Mouse (Mus musculus) kidney, adult 18-20 months (tissue): ENCODE data around the gene Nav2.

Source experiments
- DNase-seq: peaks from one replicate; pipeline ENCODE4 v3.0.0; 2021

Gene Nav2

DNA sequence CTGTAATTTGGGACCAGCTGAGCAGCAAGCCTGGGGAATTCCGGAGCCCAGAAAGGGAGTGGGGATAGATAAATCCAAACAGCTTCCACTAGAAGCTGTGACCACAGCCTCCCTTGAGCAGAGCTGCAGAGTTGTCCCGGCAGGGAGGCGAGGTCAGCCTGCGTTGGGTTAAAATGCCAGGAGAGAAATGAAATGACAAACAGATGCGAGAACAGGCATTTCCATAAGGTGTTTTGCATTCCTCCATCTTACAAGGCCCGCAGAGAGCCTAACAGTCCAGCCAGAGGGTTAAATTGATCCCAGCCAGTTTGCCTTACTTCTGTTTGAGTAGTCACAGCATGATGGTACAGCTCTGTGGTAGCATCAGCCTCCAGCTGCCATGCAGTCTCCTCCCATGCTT, 309.3 kb downstream of the Nav2 start:
- no peak for DNase-seq

DNA sequence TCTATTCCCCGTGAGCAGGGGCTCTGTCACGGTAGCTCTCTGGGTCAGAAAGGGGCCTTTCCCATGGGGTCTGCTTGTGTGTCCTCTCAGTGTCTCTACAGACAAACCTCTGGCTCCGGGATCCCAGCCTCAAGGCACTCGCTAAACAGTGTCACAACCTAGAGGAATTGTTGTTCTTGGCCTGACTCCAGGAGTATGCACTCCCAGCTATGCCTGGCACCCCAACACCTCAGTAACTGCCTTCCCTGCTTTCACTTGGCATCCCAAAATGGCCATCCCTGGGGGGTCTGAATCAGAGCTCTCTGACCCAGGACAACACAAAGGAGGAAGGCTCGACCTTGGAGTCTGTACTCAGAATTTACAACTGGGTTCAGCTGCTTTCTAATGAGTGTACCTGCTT, 317.2 kb downstream of the Nav2 start:
- DNase-seq, result no peak

DNA sequence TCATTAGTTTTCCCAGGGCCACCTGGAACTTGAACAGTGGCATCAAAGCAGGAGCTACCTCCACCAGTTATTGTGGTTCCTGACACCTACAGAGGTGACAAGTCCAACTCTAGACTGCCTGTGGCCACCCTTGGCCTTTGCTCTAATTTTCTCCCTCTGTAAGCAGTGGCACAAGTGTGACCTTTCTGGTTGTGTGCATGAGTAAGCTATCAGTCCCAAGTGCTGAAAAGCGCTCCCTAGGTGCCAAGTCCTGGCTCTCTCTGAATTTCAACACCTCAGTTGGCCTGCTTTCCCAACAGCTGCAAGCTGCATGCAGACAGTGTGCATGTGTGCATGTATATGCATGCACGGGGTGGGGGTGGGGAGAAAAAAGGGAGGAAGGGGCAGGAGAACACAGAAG, 324.5 kb downstream of the Nav2 start:
- no peak for DNase-seq

DNA sequence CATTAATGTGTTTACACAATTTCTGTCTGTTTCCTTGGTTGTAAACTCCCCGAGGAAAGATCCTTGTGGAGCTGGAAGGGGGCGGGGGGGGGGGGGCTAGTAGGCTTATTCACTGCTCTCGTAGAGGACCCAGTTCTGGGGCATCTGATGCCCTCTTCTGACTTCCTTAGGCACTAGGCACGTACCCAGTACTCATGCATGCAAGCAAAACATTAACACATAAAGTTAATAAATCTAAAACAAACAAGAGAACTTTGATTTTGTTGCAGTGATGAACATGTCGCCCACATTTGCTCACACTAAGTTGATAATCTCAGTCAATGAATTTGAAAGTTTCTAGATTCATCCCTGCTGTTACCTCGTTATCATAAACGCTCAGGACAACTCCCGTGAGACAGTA, 325.8 kb downstream of the Nav2 start:
- no peak for DNase-seq

DNA sequence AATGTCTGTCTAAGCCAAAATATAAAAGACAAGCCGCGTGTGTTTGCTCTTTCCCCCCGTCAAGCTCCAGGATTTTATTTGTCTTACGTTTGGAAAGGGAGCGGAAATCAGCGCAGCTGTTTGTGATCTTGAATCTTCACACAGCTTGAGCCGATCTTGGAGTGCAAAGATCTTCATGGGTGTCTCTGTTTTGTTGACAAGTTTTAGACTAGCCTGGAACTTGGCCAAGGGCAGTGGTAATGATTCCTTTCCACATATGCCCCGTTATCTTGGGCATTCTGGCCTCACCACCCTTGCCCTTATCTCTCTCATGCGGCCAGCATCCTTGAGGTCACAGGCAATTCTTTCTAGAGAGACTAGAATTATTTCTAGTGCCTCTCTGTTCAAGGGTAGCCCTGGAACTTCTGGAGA, 326.8 kb downstream of the Nav2 start:
- no peak for DNase-seq

DNA sequence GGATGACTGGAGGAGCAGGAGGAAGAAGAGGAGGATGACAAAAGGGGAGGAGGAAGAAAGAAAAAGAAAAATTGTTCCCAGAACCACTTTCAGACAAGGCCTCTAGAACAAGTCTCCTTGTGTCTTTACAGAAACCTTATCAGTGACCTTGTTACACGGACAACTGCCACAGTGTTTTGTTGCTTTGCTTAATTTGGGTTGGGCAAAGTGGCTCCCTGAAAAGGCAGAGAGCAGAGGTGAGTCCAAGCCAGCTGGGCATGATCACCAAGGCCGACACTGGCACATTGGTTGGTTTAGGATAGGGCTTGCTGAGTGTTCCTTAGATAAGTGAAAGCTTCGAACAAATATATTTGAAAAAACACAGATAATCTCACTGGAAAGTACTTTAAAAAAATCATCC, 327.3 kb downstream of the Nav2 start:
- no peak for DNase-seq

DNA sequence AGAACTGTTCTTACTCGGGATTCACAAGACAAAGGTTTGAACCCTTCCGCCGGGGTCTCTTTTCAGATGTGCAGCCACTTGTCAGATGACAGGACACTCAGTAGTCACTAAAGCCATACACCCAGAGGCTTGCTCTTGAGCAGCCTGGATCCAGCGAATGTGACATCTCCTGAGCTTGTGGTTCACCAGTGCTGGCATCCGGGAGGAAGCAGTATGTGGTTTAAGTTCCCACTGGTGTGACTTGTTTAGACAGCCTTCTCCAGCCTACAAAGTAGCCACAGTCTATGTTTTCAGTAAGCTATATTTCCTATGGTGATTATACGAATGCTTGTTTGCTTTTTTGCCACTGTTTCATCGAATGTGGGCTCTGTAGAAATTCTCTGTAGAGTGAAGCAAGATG, 331.9 kb downstream of the Nav2 start:
- no peak for DNase-seq

DNA sequence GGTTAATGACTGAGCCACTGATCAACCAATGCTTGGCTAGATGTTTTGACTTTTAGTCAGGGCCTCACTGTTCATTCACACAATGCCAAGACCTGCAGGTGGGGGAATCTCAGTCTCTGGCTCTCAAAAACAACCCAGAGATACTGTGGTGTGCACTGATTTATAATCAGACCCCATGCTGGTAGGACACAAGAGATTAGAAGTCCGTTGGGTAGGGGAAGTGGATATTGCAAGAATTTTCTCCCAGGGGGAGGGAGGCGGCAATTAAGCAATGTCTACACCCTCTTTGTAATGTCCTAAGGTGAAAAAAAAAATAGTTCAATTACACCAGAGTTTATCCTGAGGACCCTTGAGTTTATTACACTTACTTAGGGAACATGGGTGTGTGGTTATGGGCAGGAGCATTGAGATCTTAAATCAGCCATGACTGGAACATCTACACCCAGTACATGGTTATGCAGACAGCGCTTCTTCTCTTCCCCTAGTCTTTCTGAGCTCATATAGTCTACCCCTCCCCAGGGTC, 332.8 kb downstream of the Nav2 start:
- DNase-seq, result no peak

DNA sequence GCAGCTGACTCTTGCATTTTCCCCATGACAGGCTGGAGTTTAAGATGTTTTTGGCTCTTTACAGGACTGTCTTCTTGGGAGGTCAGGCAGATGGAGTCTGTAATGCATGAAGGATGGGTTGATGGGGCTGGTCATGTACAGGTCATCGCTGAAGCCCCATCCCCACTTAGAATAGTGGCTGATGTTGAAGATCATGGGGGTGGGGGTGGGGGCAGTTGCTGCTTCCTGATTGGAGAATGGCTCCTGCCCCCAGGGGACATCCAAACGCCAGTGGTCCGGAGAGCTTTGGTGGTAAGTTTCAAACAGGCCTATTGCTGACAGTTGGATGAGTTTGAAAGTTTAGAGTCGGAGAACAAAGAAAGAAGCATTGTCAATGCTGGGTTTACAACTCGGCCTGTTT, 333.7 kb downstream of the Nav2 start:
- no peak for DNase-seq

DNA sequence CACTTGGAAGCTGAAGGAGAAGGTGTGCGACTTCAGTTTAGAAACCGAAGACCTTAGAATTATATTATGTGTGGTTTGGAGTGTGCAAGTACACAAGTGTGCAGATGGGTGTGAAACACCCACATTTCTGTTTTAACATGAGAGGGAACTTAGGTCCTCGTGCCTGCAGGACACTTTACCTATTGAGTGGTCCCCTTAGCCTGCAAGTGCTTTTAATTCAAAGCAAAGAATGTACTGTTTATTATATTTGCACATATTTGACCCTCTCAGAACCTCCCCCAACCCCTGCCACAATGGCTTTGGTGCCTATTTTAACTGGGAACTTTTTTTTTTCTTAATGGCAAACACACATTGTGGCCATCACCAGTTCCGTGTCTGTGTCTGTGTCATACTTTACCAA, 334.6 kb downstream of the Nav2 start:
- no peak for DNase-seq

DNA sequence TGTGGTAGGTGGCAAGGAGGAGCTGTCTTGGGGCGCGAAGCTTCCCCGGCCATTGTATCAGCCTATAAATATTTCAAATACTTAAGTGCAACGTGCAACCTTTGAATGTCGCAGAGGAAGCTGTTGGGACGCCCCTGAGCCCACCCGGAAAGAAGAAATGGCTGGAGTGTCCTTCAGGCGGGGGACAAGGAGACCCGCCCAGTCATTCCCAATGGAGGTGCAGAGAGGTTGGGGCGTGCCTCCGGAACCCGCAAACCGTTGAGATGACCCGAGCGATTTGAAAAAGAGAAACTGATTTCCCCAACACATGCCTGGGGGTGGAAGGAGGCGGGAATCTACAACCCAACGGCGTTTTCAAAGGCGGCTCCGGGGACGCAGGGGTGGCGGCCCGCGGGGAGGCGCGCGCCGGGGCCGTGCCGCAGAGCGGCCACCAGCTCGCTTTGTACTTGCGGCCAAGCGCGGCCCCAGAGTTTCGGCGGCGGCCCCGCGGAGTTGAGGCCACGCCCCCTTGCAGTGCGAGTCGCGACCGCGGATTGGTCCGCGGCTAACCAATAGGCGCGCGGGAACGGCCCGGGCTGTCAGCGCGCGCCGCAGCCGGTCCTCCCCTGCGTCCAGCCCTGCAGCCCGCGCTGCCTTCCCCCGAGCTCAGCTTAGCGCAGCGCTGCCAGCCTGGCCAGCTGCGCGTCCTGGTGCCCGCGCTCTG, 337.2 kb downstream of the Nav2 start:
- DNase-seq, result peak; percentile 91

DNA sequence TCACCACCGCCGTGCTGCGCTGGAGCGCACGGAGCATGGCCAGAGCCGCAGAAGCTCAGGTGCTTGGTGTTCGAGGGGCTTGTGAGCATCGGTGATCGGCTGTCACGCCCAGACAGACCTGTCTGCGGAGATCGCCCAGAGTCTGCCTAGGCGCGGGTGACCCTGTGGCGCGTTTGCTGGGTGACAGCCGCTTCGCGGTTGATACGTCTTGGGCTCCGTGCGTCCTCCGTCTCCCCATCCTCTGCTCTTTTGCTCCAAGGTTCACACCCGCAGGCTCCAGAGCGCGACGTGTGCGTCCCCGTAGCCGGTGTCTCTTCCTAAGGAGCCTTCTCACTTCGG, 337.7 kb downstream of the Nav2 start:
- no peak for DNase-seq

DNA sequence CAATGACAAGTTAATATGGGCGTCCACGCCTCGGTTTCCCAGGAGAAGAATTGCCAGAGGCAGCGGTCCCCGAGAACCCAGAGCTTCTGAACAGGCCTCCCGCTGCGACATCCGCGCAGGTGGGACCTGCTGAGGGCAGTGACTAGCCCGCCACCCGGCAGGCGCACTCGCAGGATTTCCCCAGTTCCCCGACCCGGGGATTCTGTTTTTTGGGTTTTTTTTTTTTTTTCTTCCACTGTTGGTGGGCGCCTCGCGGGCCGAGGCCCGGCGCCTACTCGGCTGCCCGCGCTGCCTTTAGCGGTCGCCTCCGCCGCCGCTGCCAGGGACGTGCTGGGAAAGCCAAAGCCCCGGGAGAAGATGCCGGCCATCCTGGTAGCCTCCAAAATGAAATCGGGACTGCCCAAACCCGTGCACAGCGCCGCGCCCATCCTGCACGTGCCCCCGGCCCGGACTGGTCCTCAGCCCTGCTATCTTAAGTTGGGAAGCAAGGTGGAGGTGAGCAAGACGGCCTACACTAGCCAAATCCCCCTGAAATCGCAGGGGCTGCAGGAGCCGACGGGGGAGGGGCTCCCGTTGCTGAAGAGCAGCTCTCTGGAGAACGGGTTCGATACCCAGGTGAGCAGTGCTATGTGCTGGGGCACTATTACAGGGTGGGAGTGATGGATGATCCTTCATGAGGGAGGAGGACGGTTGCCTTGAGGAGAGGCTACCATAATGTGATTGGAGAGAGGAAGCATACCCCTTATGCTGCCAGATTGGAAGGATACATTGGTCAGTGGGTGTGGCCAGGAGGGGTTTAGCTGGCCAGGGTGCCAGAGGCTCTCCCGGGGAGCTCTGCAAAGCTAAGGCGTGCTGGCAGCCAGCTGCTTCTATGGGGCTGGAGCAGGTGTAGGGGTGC, 338.3 kb downstream of the Nav2 start:
- DNase-seq, result no peak

DNA sequence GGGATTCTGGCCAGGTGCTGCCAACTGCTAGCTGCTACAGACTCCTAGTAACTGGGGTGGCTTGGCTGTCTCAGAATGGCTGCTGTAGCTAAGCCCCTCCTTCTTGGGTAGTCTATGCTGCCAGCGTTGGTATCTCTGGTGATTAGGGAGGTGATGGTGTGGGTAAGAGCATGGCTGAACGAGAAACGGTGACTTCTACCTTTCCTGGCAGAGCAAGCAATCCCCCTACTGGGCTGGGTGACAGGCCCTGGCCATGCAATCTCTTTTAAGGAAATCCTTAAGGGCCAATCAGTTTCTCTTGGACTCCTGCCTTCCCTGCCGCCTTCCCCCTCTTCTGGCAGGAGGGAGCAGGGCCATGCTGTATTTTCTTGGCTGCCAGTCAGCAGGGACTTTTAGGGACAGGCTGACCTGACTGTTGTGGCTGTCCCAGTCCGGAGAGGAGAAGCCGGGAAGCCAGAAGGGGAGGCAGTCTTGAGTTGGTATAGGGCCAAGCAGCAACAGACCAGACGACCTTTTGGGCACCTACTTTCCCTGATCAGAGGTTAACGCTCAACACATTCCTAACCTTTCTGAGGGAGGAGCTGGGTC, 339.3 kb downstream of the Nav2 start:
- DNase-seq, result peak; percentile 68

DNA sequence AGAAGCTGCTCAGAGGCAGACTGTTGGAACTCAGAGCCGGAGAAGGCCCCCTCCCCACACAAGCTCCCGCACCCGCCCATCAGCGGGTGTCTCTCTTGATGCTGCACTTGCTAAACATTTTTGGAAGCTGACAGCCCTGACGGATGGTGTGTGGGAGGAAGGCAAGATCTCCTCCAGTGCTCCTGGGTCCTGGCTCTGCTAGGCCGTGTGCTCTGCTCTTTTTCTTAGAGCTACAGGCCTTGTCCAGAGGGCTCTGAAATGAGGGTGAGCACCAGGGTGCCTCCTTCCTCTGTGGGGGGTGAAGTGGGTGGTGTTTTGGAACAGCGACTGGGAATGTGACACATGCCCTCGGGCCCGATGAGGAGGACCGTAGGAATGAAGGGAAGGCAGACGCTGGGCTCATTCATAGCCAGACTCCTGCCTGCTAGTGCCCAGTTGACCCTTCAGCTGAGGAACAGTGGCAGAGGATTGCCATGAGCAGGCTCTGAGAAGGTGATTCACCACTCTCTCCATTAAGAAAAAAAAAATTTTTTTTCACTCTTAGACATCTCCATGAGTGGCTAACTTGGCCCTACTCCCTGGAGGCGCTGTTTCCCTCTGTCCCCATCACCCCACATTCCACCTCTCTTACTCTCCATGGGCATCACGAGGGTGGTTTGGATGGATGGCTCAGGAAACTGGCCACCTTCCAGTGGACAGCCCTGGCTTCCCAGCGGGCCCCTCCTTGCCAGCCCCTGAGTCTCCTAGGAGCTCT, 340.0 kb downstream of the Nav2 start:
- no peak for DNase-seq

DNA sequence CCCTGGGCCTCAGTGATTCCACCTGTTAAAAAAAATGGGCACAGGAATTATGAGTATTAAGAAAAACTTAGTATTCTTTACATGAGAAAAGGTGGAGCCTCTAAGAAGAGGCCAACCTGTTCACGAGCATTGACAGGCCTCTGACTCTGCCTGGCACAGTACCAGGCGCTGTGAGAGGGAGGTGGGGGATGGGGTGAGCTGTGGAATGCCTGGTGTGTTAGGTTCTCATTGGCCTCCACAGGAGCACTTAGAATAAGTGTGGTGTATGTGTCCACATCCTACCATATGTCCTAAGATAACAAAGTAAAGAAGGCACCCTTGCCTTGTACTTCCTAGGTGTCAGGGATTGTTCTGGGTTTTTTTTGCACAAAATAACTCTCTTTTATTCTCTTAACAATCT, 340.9 kb downstream of the Nav2 start:
- DNase-seq, result no peak

DNA sequence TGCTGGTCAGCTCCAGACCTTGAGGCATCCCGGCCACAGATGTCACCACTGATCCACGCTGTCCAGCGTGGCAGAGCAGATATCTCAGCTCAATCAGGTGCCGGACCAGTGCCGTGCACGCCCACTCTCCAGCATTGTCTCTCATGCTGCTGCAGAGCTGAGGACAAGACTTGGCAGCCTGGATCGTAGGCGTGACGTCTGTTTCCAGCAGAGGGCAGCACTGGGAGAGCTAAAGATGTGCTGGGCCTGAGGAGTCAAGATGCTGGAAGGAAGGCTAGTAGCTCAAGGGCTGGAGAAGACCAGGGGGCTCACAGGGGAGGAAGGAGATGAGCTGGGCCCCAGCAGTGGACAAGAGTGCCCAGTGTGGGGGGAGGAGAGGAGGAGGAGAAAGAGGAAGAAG, 341.5 kb downstream of the Nav2 start:
- DNase-seq, result peak; percentile 82

DNA sequence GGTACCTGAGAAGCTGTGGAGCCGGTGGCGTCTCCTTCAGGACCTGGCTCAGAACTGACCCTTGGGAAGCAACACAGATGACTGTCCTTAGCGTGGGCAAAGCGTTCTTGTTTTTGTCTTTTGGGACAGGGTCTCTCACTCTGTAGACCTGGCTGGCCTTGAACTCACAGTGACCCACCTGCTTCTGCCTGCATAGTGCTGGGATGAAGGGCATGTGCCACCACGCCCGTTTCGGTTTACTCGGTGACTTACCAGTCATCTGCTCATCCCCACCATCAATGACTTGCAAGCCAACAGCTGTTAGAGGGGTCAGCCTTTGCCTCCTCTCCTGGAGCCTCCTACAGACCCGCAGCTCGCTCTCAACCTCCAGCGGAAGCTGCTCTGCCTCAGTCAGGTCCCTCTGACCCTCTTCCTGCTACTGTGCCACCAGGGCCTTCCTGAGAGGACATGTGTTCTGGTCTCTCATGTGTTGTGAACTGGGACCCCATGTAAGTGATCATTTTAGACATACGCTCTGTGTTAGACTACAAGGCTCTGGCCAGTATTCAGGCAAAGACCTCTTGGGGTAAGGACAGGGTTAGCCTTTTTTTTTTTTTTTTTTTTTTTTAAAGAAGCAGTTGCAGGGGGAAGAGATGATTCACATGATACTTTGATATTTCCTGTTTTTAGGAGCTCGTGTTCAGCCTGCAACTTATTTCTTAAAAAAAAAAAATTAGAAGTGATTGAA, 342.2 kb downstream of the Nav2 start:
- DNase-seq, result no peak

DNA sequence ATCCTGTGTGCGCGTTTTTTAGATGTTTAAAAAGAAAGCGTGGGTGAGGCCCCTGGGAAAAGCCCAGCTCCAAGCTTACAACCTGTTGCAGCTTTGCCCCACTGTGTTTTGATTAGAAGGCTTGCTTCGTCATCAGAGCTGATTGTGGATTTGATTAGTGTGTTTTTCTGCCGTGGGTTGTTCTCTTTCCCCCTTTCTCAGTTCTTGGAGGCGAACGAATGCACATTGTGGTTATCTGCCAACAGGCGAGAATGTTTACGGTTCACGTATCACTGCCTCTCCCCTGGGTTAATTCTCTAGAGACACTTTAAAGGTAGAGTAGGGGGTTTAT, 342.8 kb downstream of the Nav2 start:
- DNase-seq, result no peak

DNA sequence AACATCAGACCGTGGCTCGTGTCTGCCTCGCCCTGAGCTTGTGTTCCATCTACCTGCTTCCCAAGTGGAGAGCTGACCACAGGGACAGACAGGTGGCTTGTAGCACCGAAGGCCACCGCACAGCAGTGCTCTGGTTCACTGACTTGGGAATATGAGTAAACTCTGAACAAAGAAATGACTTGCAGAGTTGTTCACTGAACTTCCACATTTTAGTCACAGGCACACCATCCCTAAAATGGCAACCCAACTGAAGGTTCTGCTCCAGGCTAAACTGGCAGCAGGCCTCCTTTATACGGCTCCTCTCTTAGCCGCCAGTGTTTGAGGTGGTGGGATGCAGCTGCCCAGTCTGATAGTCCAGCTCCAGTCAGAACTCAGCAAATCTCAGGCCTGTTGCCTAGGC, 343.9 kb downstream of the Nav2 start:
- DNase-seq, result no peak

DNA sequence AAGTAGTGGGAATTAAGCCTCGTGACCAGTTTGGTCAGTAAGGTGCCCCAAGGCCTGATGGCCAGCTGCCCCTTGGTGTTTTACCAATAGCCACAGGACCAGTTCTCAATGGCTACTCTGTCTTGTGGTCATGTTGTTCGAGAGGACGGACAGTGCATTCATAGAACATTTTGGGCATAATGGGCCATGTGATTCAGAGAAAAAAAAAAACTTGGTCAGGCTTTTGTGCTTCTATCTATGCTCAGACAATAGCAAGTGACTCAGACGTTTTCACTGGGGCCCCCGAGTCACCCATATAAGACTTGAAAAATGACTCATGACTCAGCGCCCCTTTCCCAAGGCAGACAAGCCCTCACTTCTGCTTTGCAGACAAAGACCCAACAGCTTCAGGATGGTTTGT, 344.4 kb downstream of the Nav2 start:
- DNase-seq, result no peak

DNA sequence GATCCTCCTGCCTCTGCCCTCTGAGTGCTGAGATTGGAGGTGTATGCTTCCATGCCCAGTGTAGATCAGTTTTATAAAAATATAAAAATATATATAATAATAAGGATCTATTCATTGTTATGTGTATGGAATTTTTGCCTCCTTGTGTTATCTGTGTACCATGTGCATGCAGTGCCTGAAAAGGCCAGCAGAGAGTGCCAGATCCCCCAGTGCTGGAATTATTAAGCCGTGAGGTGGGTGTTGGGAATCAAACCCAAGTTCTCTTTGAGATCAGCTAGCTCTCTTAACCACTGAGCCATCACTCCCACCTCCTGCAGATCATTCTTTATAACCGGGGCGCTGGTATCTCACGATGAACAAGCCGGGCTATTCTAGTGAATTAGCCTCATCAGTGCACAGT, 346.5 kb downstream of the Nav2 start:
- DNase-seq, result no peak
